28 mouse cellular contexts compared by ENCODE assay signal in genomic region chr5:102777255-102777654, GRCm38 (mm10).
DNase-seq lines count a peak whose midpoint lies in the region; ATAC-seq lines count a peak whose summit lies in the region.
"Had no signal": no experiment of that assay in that cellular context is flagged by ENCODE, and none has a peak within 500 bp of the region (broad histone marks: within the 10 kb centered on the region; RNA-seq: fewer than 3 reads in every experiment).

No protein-coding gene starts in this region.

- no peaks in the 10 kb centered on the region for H3K27me3 ChIP-seq in kidney, embryonic 16.5 days (ENCODE audit: insufficient read depth, low read length)
- H3K27me3 ChIP-seq in splenic B cell, adult 2 months (ENCODE audit: control insufficient read depth, insufficient read depth, low read length, poor library complexity, severe bottlenecking) = no peaks in the 10 kb centered on the region
- H3K27me3 ChIP-seq: embryonic facial prominence, embryonic 13.5 days; heart, embryonic 13.5 days; hindbrain, embryonic 13.5 days; intestine, embryonic 15.5 days; limb, embryonic 15.5 days; midbrain, embryonic 15.5 days; neural tube, embryonic 15.5 days; Patski; stomach, embryonic 15.5 days had no signal

- ATAC-seq in kidney, embryonic 16.5 days (ENCODE audit: low FRiP score, low TSS enrichment) = no peak
- ATAC-seq: forebrain, embryonic 14.5 days; intestine, embryonic 15.5 days; midbrain, embryonic 15.5 days; Patski had no signal

- no peak overlapping the region for H3K27ac ChIP-seq in kidney, embryonic 16.5 days (ENCODE audit: low read length)
- H3K27ac ChIP-seq: hindbrain, embryonic 13.5 days; intestine, embryonic 15.5 days; left cerebral cortex, adult 2 months; limb, embryonic 15.5 days; liver, embryonic 14.5 days; neural tube, embryonic 15.5 days; stomach, embryonic 15.5 days had no signal

- 0 out of 2 replicates have a peak, but pooled peaks cover 5% of the 10 kb centered on the region for H3K36me3 ChIP-seq in kidney, embryonic 16.5 days (ENCODE audit: insufficient read depth, low read length)
- no peaks in the 10 kb centered on the region for H3K36me3 ChIP-seq in splenic B cell, adult 2 months (ENCODE audit: control insufficient read depth, insufficient read depth, low read length, poor library complexity, severe bottlenecking)
- H3K36me3 ChIP-seq: embryonic facial prominence, embryonic 13.5 days; heart, embryonic 13.5 days; hindbrain, embryonic 13.5 days; intestine, embryonic 15.5 days; limb, embryonic 15.5 days; midbrain, embryonic 15.5 days; neural tube, embryonic 15.5 days; stomach, embryonic 15.5 days had no signal

- WGBS in kidney, embryonic 16.5 days = 87% methylated on average over 9 of the region's 9 CpGs

- H3K9me3 ChIP-seq in kidney, embryonic 16.5 days (ENCODE audit: low read length) = no peaks in the 10 kb centered on the region
- H3K9me3 ChIP-seq: embryonic facial prominence, embryonic 13.5 days; heart, embryonic 13.5 days; hindbrain, embryonic 13.5 days; intestine, embryonic 15.5 days; limb, embryonic 15.5 days; midbrain, embryonic 15.5 days; neural tube, embryonic 15.5 days; stomach, embryonic 15.5 days had no signal

- peak; percentile 62 for DNase-seq in kidney, adult 9 months
- peak; percentile 2 for DNase-seq in thymus, postnatal 25 days
- no peak for DNase-seq in thymus, postnatal 36 days
- peak; percentile 25 for DNase-seq in induced T-regulatory cell, adult 2 months (ENCODE audit: low read depth)
- peak; percentile 27 for DNase-seq in splenic B cell, adult 2 months (ENCODE audit: low read depth, low spot score)
- DNase-seq in lung, postnatal 4 days = no peak
- DNase-seq in lung, postnatal 14 days = no peak
- DNase-seq: adrenal gland, adult 8-10 months; cerebellum, adult 18-20 months; cerebellum, postnatal 14 days; kidney, postnatal 14 days; left cerebral cortex, postnatal 4 days; lung, embryonic 14.5 days; right cerebral cortex, adult 18-20 months; right cerebral cortex, postnatal 4 days had no signal

- no peak overlapping the region for H3K4me3 ChIP-seq in kidney, embryonic 16.5 days (ENCODE audit: low read length)
- H3K4me3 ChIP-seq: embryonic facial prominence, embryonic 13.5 days; heart, embryonic 13.5 days; hindbrain, embryonic 13.5 days; intestine, embryonic 15.5 days; left cerebral cortex, adult 2 months; limb, embryonic 15.5 days; midbrain, embryonic 15.5 days; neural tube, embryonic 15.5 days; stomach, embryonic 15.5 days had no signal

- H3K4me2 ChIP-seq in kidney, embryonic 16.5 days (replicated peaks; ENCODE audit: low read depth, low read length) = no peak overlapping the region
- H3K4me2 ChIP-seq: embryonic facial prominence, embryonic 13.5 days; hindbrain, embryonic 13.5 days; intestine, embryonic 15.5 days; lung, embryonic 14.5 days; midbrain, embryonic 15.5 days; neural tube, embryonic 15.5 days; stomach, embryonic 15.5 days had no signal

- H3K9ac ChIP-seq in kidney, embryonic 16.5 days (replicated peaks; ENCODE audit: low read length) = no peak overlapping the region
- H3K9ac ChIP-seq: embryonic facial prominence, embryonic 13.5 days; heart, embryonic 13.5 days; hindbrain, embryonic 13.5 days; intestine, embryonic 15.5 days; limb, embryonic 15.5 days; liver, embryonic 14.5 days; lung, embryonic 14.5 days; midbrain, embryonic 15.5 days; neural tube, embryonic 15.5 days; stomach, embryonic 15.5 days had no signal

- H3K4me1 ChIP-seq in kidney, embryonic 16.5 days (ENCODE audit: insufficient read depth, low read length) = peaks cover 25% of the 10 kb centered on the region
- H3K4me1 ChIP-seq: intestine, embryonic 15.5 days; stomach, embryonic 15.5 days had no signal

Comparison
In these comparisons a context has a peak if more than half of its experiments do, and no peak if none do; other contexts are left out.
1. DNase-seq: peak in kidney, adult 9 months (single experiment), thymus, postnatal 25 days (single experiment), induced T-regulatory cell, adult 2 months (single experiment) and splenic B cell, adult 2 months (single experiment); none in thymus, postnatal 36 days (0 of 2), lung, postnatal 4 days (0 of 2) and lung, postnatal 14 days (single experiment).